Mouse (Mus musculus): ENCODE results near the gene Phf10. TPM values are rescaled to one million over a fixed set of nuclear protein-coding genes. Genes with fewer than 3 reads are reported as not detected.
"Not testable (repeated sequence)": the region's sequence is repeated elsewhere in the genome, so short reads cannot be mapped to it uniquely, and the experiment has no call there.

Phf10 gene
- polyA plus RNA-seq, 1 experiment from 2014 or later: 28.5 TPM

- Histone ChIP-seq H3K36me3 (no peaks in the 10 kb centered on the region), H3K4me3 (no peak overlapping the region), H3K4me1 (replicated peaks) (no peaks in the 10 kb centered on the region), H3K27ac (ENCODE audit: poor library complexity, severe bottlenecking) (no peak overlapping the region), H3K9ac (no peak overlapping the region), H3K9me3 (replicated peaks) (no peaks in the 10 kb centered on the region), H3K27me3 (replicated peaks) (peaks cover 21% of the 10 kb centered on the region), H3K4me2 (no peak overlapping the region)
- 82% methylated on average over 5 of the region's 5 CpGs for WGBS
- ATAC-seq (ENCODE audit: insufficient number of reproducible peaks, low FRiP score): no peak
Measured at GRCm38 (mm10) chr17:14910771-14911170, 50.3 kb downstream of the Phf10 start.

GRCm38 (mm10) chr17:14909331-14909730, 51.7 kb downstream of the Phf10 start:
- Histone ChIP-seq H3K36me3 (no peaks in the 10 kb centered on the region), H3K4me3 (no peak overlapping the region), H3K9ac (no peak overlapping the region), H3K4me1 (replicated peaks) (no peaks in the 10 kb centered on the region), H3K4me2 (no peak overlapping the region), H3K9me3 (replicated peaks) (no peaks in the 10 kb centered on the region), H3K27ac (ENCODE audit: poor library complexity, severe bottlenecking) (no peak overlapping the region), H3K27me3 (replicated peaks) (peaks cover 22% of the 10 kb centered on the region)
- 79% methylated on average over 5 of the region's 5 CpGs for WGBS
- ATAC-seq (ENCODE audit: insufficient number of reproducible peaks, low FRiP score): no peak

GRCm38 (mm10) chr17:14907136-14907535, 53.9 kb downstream of the Phf10 start:
- H3K27ac ChIP-seq (ENCODE audit: poor library complexity, severe bottlenecking): no peak overlapping the region
- no peak overlapping the region for H3K9ac ChIP-seq
- peaks cover 26% of the 10 kb centered on the region for H3K27me3 ChIP-seq (replicated peaks)
- no peak for ATAC-seq (ENCODE audit: insufficient number of reproducible peaks, low FRiP score)
- no peaks in the 10 kb centered on the region for H3K36me3 ChIP-seq
- H3K4me2 ChIP-seq: no peak overlapping the region
- WGBS: 58% methylated on average over 12 of the region's 12 CpGs
- no peak overlapping the region for H3K4me3 ChIP-seq
- no peaks in the 10 kb centered on the region for H3K9me3 ChIP-seq (replicated peaks)
- H3K4me1 ChIP-seq (replicated peaks): no peaks in the 10 kb centered on the region

- Histone ChIP-seq H3K27me3 (replicated peaks) (peaks cover 26% of the 10 kb centered on the region), H3K36me3 (no peaks in the 10 kb centered on the region), H3K27ac (ENCODE audit: poor library complexity, severe bottlenecking) (no peak overlapping the region), H3K4me3 (no peak overlapping the region), H3K4me1 (replicated peaks) (no peaks in the 10 kb centered on the region), H3K9ac (no peak overlapping the region), H3K9me3 (replicated peaks) (no peaks in the 10 kb centered on the region), H3K4me2 (no peak overlapping the region)
- no peak for ATAC-seq (ENCODE audit: insufficient number of reproducible peaks, low FRiP score)
- WGBS: 36% methylated on average over 1 of the region's 1 CpGs
Measured at GRCm38 (mm10) chr17:14906611-14907010, 54.5 kb downstream of the Phf10 start.

- no peak overlapping the region for H3K4me2 ChIP-seq
- WGBS: 52% methylated on average over 7 of the region's 7 CpGs
- no peak for ATAC-seq (ENCODE audit: insufficient number of reproducible peaks, low FRiP score)
- no peaks in the 10 kb centered on the region for H3K9me3 ChIP-seq (replicated peaks)
- no peak overlapping the region for H3K27ac ChIP-seq (ENCODE audit: poor library complexity, severe bottlenecking)
- H3K9ac ChIP-seq: no peak overlapping the region
- H3K4me3 ChIP-seq: no peak overlapping the region
- peaks cover 29% of the 10 kb centered on the region for H3K27me3 ChIP-seq (replicated peaks)
- no peaks in the 10 kb centered on the region for H3K4me1 ChIP-seq (replicated peaks)
- H3K36me3 ChIP-seq: no peaks in the 10 kb centered on the region
Measured at GRCm38 (mm10) chr17:14904637-14905265, 56.3 kb downstream of the Phf10 start.

GRCm38 (mm10) chr17:14904206-14904605, 56.9 kb downstream of the Phf10 start:
- no peak overlapping the region for H3K27ac ChIP-seq (ENCODE audit: poor library complexity, severe bottlenecking)
- H3K4me1 ChIP-seq (replicated peaks): no peaks in the 10 kb centered on the region
- H3K4me2 ChIP-seq: no peak overlapping the region
- H3K9ac ChIP-seq: no peak overlapping the region
- peaks cover 28% of the 10 kb centered on the region for H3K27me3 ChIP-seq (replicated peaks)
- H3K36me3 ChIP-seq: no peaks in the 10 kb centered on the region
- H3K4me3 ChIP-seq: no peak overlapping the region
- 81% methylated on average over 6 of the region's 6 CpGs for WGBS
- ATAC-seq (ENCODE audit: insufficient number of reproducible peaks, low FRiP score): no peak
- H3K9me3 ChIP-seq (replicated peaks): no peaks in the 10 kb centered on the region

GRCm38 (mm10) chr17:14903212-14903611, 57.9 kb downstream of the Phf10 start:
- no peak overlapping the region for H3K4me2 ChIP-seq
- WGBS: 81% methylated on average over 3 of the region's 3 CpGs
- peaks cover 26% of the 10 kb centered on the region for H3K27me3 ChIP-seq (replicated peaks)
- H3K9me3 ChIP-seq (replicated peaks): no peaks in the 10 kb centered on the region
- H3K27ac ChIP-seq (ENCODE audit: poor library complexity, severe bottlenecking): no peak overlapping the region
- H3K4me1 ChIP-seq (replicated peaks): no peaks in the 10 kb centered on the region
- H3K4me3 ChIP-seq: no peak overlapping the region
- H3K9ac ChIP-seq: no peak overlapping the region
- H3K36me3 ChIP-seq: no peaks in the 10 kb centered on the region
- no peak for ATAC-seq (ENCODE audit: insufficient number of reproducible peaks, low FRiP score)

- H3K9me3 ChIP-seq (replicated peaks): no peaks in the 10 kb centered on the region
- no peak overlapping the region for H3K4me2 ChIP-seq
- no peak for ATAC-seq (ENCODE audit: insufficient number of reproducible peaks, low FRiP score)
- no peak overlapping the region for H3K9ac ChIP-seq
- H3K27me3 ChIP-seq (replicated peaks): 0 out of 2 replicates have a peak, but pooled peaks cover 8% of the 10 kb centered on the region
- H3K4me3 ChIP-seq: no peak overlapping the region
- 78% methylated on average over 1 of the region's 1 CpGs for WGBS
- no peaks in the 10 kb centered on the region for H3K4me1 ChIP-seq (replicated peaks)
- no peaks in the 10 kb centered on the region for H3K36me3 ChIP-seq
- no peak overlapping the region for H3K27ac ChIP-seq (ENCODE audit: poor library complexity, severe bottlenecking)
Measured at GRCm38 (mm10) chr17:14898972-14899371, 62.1 kb downstream of the Phf10 start.

GRCm38 (mm10) chr17:14895058-14895457, 66.0 kb downstream of the Phf10 start:
- not testable (repeated sequence) for H3K9me3 ChIP-seq (replicated peaks); H3K9ac ChIP-seq; H3K4me2 ChIP-seq; H3K27ac ChIP-seq (ENCODE audit: poor library complexity, severe bottlenecking); ATAC-seq (ENCODE audit: insufficient number of reproducible peaks, low FRiP score); H3K36me3 ChIP-seq; H3K4me3 ChIP-seq; H3K4me1 ChIP-seq (replicated peaks); H3K27me3 ChIP-seq (replicated peaks)

Other genes starting within 250 kb of the Phf10 start
- 3.9 and 4.1 TPM in 2 replicates for gene Wdr27, start 18.1 kb downstream of the Phf10 start, polyA plus RNA-seq (2016; fragmentation: Nextera tagmentation; extraction: Ambion mirVana)
- 35.7 and 37.1 TPM in 2 replicates for gene 1600012H06Rik, start 18.1 kb downstream of the Phf10 start, polyA plus RNA-seq (2016; fragmentation: Nextera tagmentation; extraction: Ambion mirVana)
- gene 9030025P20Rik, start 17.2 kb upstream of the Phf10 start, polyA plus RNA-seq (2016; fragmentation: Nextera tagmentation; extraction: Ambion mirVana): 6.7 and 7.8 TPM in 2 replicates
- 0.42 TPM in 1 of 2 replicates, not detected in the other for gene Gm3417, start 17.5 kb upstream of the Phf10 start, polyA plus RNA-seq (2016; fragmentation: Nextera tagmentation; extraction: Ambion mirVana)
- gene Gm3435, start 48.9 kb upstream of the Phf10 start, polyA plus RNA-seq (2016; fragmentation: Nextera tagmentation; extraction: Ambion mirVana): 5.2 and 5.4 TPM in 2 replicates
- gene Ermard, start 79.9 kb upstream of the Phf10 start, polyA plus RNA-seq (2016; fragmentation: Nextera tagmentation; extraction: Ambion mirVana): 61.2 and 62.7 TPM in 2 replicates
- gene Tcte3, start 80.2 kb upstream of the Phf10 start, polyA plus RNA-seq (2016; fragmentation: Nextera tagmentation; extraction: Ambion mirVana): 0.61 TPM in 1 of 2 replicates, not detected in the other
- gene Gm3448, start 80.3 kb upstream of the Phf10 start, polyA plus RNA-seq (2016; fragmentation: Nextera tagmentation; extraction: Ambion mirVana): 2.4 TPM in 2 replicates

All from heart, embryonic 12.5 days (tissue).